In genomic region chr2:174438181-174438580, GRCm38 (mm10) we compare ENCODE assay signal across 8 mouse cellular contexts. TPM values are rescaled to one million over a fixed set of nuclear protein-coding genes. Genes with fewer than 3 reads are reported as not detected.
DNase-seq lines count a peak whose midpoint lies in the region; ATAC-seq and TF ChIP-seq lines count a peak whose summit lies in the region.

No protein-coding gene starts in this region.

- H3K27me3 ChIP-seq in testis, adult 2 months (ENCODE audit: control insufficient read depth, insufficient read depth, low read length), result no peaks in the 10 kb centered on the region
- no peaks in the 10 kb centered on the region for H3K27me3 ChIP-seq in limb, embryonic 14.5 days (ENCODE audit: control insufficient read depth, insufficient read depth, low read length)
- no peaks in the 10 kb centered on the region for H3K27me3 ChIP-seq in stomach, postnatal 0 days (ENCODE audit: control insufficient read depth, insufficient read depth, low read length)

- peak overlapping the region; percentile 65 for H3K9ac ChIP-seq in limb, embryonic 14.5 days (ENCODE audit: low read depth, low read length, severe bottlenecking)
- peak overlapping the region; percentile 68 for H3K9ac ChIP-seq in stomach, postnatal 0 days (ENCODE audit: low read length)

- TF ChIP-seq CTCF in testis, adult 2 months (IDR thresholded peaks at IDR 0.05; ENCODE audit: control insufficient read depth, insufficient read depth, insufficient replicate concordance, low read depth, low read length), result no peak
- TF ChIP-seq CTCF in stomach, postnatal 0 days (IDR thresholded peaks at IDR 0.05; ENCODE audit: low read depth), result no peak

- peak overlapping the region; percentile 75; the same call in 1 of the 2 replicates for H3K4me3 ChIP-seq in testis, adult 2 months (ENCODE audit: control insufficient read depth, low read depth, low read length)
- H3K4me3 ChIP-seq in limb, embryonic 14.5 days (replicated peaks; ENCODE audit: low read length), result peak overlapping the region; percentile 49
- H3K4me3 ChIP-seq in stomach, postnatal 0 days (ENCODE audit: low read depth, low read length), result peak overlapping the region; percentile 60

- H3K27ac ChIP-seq in testis, adult 2 months (ENCODE audit: control insufficient read depth, insufficient read depth, low read depth, low read length), result no peak overlapping the region
- H3K27ac ChIP-seq in limb, embryonic 14.5 days (replicated peaks; ENCODE audit: low read depth, low read length), result no peak overlapping the region
- peak overlapping the region; percentile 53; the same call in 1 of the 2 replicates for H3K27ac ChIP-seq in stomach, postnatal 0 days (replicated peaks)

- peaks cover 9% of the 10 kb centered on the region for H3K4me1 ChIP-seq in testis, adult 2 months (ENCODE audit: control insufficient read depth, insufficient read depth, low read length)
- peaks cover 21% of the 10 kb centered on the region for H3K4me1 ChIP-seq in limb, embryonic 14.5 days (ENCODE audit: control insufficient read depth, insufficient read depth, low read length)
- H3K4me1 ChIP-seq in stomach, postnatal 0 days (replicated peaks; ENCODE audit: control insufficient read depth, insufficient read depth), result peaks cover 8% of the 10 kb centered on the region

- no peak for TF ChIP-seq EP300 in stomach, postnatal 0 days (optimal IDR thresholded peaks at IDR 0.05)

- no peaks in the 10 kb centered on the region for H3K9me3 ChIP-seq in limb, embryonic 14.5 days (ENCODE audit: control insufficient read depth, low read length)
- no peaks in the 10 kb centered on the region for H3K9me3 ChIP-seq in stomach, postnatal 0 days (ENCODE audit: control insufficient read depth, low read length)

- peak; percentile 21 for DNase-seq in cerebellum, adult 9-10 months
- no peak for DNase-seq in cerebellum, postnatal 14 days
- DNase-seq in testis, postnatal 14 days (ENCODE audit: low spot score), result no peak
- no peak for DNase-seq in limb, embryonic 14.5 days (ENCODE audit: low spot score)
- DNase-seq in stomach, postnatal 0 days (ENCODE audit: low spot score), result no peak
- DNase-seq in frontal cortex, postnatal 36 days (ENCODE audit: low spot score in 2 of 2), result no peak
- no peak for DNase-seq in kidney, postnatal 36 days

- H3K36me3 ChIP-seq in testis, adult 2 months (ENCODE audit: control insufficient read depth, insufficient read depth, low read length), result no peaks in the 10 kb centered on the region
- H3K36me3 ChIP-seq in limb, embryonic 14.5 days (ENCODE audit: control insufficient read depth, insufficient read depth, low read length), result peaks cover 22% of the 10 kb centered on the region; the same call in 1 of the 2 replicates
- no peaks in the 10 kb centered on the region for H3K36me3 ChIP-seq in stomach, postnatal 0 days (ENCODE audit: control insufficient read depth, insufficient read depth, low read length)

- H3K4me2 ChIP-seq in limb, embryonic 14.5 days (replicated peaks; ENCODE audit: low read depth, low read length, severe bottlenecking), result peak overlapping the region; percentile 73
- peak overlapping the region; percentile 83 for H3K4me2 ChIP-seq in stomach, postnatal 0 days (replicated peaks; ENCODE audit: low read depth)

- no peak for ATAC-seq in limb, embryonic 14.5 days (ENCODE audit: low FRiP score, low read depth)
- no peak for ATAC-seq in stomach, postnatal 0 days (ENCODE audit: low FRiP score, low TSS enrichment)

- TF ChIP-seq POLR2A in testis, adult 2 months (IDR thresholded peaks at IDR 0.05; ENCODE audit: control insufficient read depth, low read depth, low read length), result no peak
- TF ChIP-seq POLR2A in limb, embryonic 14.5 days (IDR thresholded peaks at IDR 0.05; ENCODE audit: borderline replicate concordance, extremely low read depth, insufficient read depth, insufficient read length), result no peak

- whole genome bisulfite sequencing in limb, embryonic 14.5 days, result 74% methylated on average over 11 of the region's 11 CpGs
- WGBS in stomach, postnatal 0 days, result 69% methylated on average over 11 of the region's 11 CpGs

RNA-seq across cellular contexts. Expression of gene Ctsz, which starts 0.7 kb away (rescaled TPM):
- polyA plus RNA-seq in testis, adult 2 months (2012; rRNA removed), result 9.3 and 10.2 TPM in 2 replicates
- polyA plus RNA-seq in limb, embryonic 14.5 days (2012; rRNA removed), result 201 and 206 TPM in 2 replicates
- 218 and 221 TPM in 2 replicates for polyA plus RNA-seq in limb, embryonic 14.5 days (2014; fragmentation: Nextera tagmentation; extraction: Ambion mirVana)
- 90.4 and 94.2 TPM in 2 replicates for polyA plus RNA-seq in stomach, postnatal 0 days (2015; fragmentation: Nextera tagmentation; extraction: Ambion mirVana)

RNA-seq across cellular contexts. Expression of gene Tubb1, which starts 12.3 kb away (rescaled TPM):
- polyA plus RNA-seq in testis, adult 2 months (2012; rRNA removed), result 0.14 TPM in 1 of 2 replicates, not detected in the other
- polyA plus RNA-seq in limb, embryonic 14.5 days (2012; rRNA removed), result 1.3 and 2.7 TPM in 2 replicates
- 1.5 and 1.8 TPM in 2 replicates for polyA plus RNA-seq in limb, embryonic 14.5 days (2014; fragmentation: Nextera tagmentation; extraction: Ambion mirVana)
- 0.08 and 0.11 TPM in 2 replicates for polyA plus RNA-seq in stomach, postnatal 0 days (2015; fragmentation: Nextera tagmentation; extraction: Ambion mirVana)

RNA-seq across cellular contexts. Expression of gene Nelfcd, which starts 22.6 kb away (rescaled TPM):
- polyA plus RNA-seq in testis, adult 2 months (2012; rRNA removed), result 25.8 and 28.4 TPM in 2 replicates
- 118 and 132 TPM in 2 replicates for polyA plus RNA-seq in limb, embryonic 14.5 days (2012; rRNA removed)
- polyA plus RNA-seq in limb, embryonic 14.5 days (2014; fragmentation: Nextera tagmentation; extraction: Ambion mirVana), result 109 and 119 TPM in 2 replicates
- polyA plus RNA-seq in stomach, postnatal 0 days (2015; fragmentation: Nextera tagmentation; extraction: Ambion mirVana), result 37.6 and 40.2 TPM in 2 replicates

RNA-seq across cellular contexts. Expression of gene Atp5e, which starts 25.7 kb away (rescaled TPM):
- polyA plus RNA-seq in testis, adult 2 months (2012; rRNA removed), result 286 and 350 TPM in 2 replicates
- 296 and 431 TPM in 2 replicates for polyA plus RNA-seq in limb, embryonic 14.5 days (2012; rRNA removed)
- 878 and 889 TPM in 2 replicates for polyA plus RNA-seq in limb, embryonic 14.5 days (2014; fragmentation: Nextera tagmentation; extraction: Ambion mirVana)
- polyA plus RNA-seq in stomach, postnatal 0 days (2015; fragmentation: Nextera tagmentation; extraction: Ambion mirVana), result 759 and 851 TPM in 2 replicates

RNA-seq across cellular contexts. Expression of gene Prelid3b, which starts 34.7 kb away (rescaled TPM):
- polyA plus RNA-seq in testis, adult 2 months (2012; rRNA removed), result 43.1 and 46.1 TPM in 2 replicates
- 74.0 and 89.5 TPM in 2 replicates for polyA plus RNA-seq in limb, embryonic 14.5 days (2012; rRNA removed)
- polyA plus RNA-seq in limb, embryonic 14.5 days (2014; fragmentation: Nextera tagmentation; extraction: Ambion mirVana), result 108 and 112 TPM in 2 replicates
- 131 and 132 TPM in 2 replicates for polyA plus RNA-seq in stomach, postnatal 0 days (2015; fragmentation: Nextera tagmentation; extraction: Ambion mirVana)
